Mouse (Mus musculus) stomach, embryonic 15.5 days (tissue): ENCODE results near the gene Olfr130. TPM values are rescaled to one million over a fixed set of nuclear protein-coding genes. Genes with fewer than 3 reads are reported as not detected.

Experiments used
- ATAC-seq: fragments of 200-750 bp; cut with Nextera tagmentation; 2 replicates; pipeline ENCODE4 v1.8.0; 2017; ENCODE audit warnings: low read depth, moderate number of reproducible peaks, moderate TSS enrichment; ENCODE audit not compliant: insufficient read depth, low FRiP score
- H3K27ac ChIP-seq: fragments of 300-500 bp; sonication (generic); 2 replicates; pipeline ENCODE4 v1.5.1; 2015; ENCODE audit warnings: mild to moderate bottlenecking, inconsistent platforms
- H3K27me3 ChIP-seq: fragments of 300-500 bp; sonication (generic); replicated peaks from 2 replicates; pipeline ENCODE4 v1.6.1; 2015; ENCODE audit warnings: inconsistent platforms
- H3K36me3 ChIP-seq: fragments of 300-500 bp; sonication (generic); 2 replicates; pipeline ENCODE4 v1.6.1; 2015; ENCODE audit warnings: inconsistent platforms
- H3K4me1 ChIP-seq: fragments of 300-500 bp; sonication (generic); 2 replicates; pipeline ENCODE4 v1.6.1; 2015; ENCODE audit warnings: inconsistent platforms
- H3K4me2 ChIP-seq: fragments of 300-500 bp; sonication (generic); 2 replicates; pipeline ENCODE4 v1.6.1; 2015; ENCODE audit warnings: mild to moderate bottlenecking, inconsistent platforms
- H3K4me3 ChIP-seq: fragments of 300-500 bp; sonication (generic); replicated peaks from 2 replicates; pipeline ENCODE4 v1.5.1; 2015; ENCODE audit warnings: inconsistent platforms
- H3K9ac ChIP-seq: fragments of 300-500 bp; sonication (generic); 2 replicates; pipeline ENCODE4 v1.6.1; 2015; ENCODE audit warnings: inconsistent platforms
- H3K9me3 ChIP-seq: fragments of 300-500 bp; sonication (generic); 2 replicates; pipeline ENCODE4 v1.6.1; 2016; ENCODE audit warnings: inconsistent platforms
- WGBS: fragments of 180-500 bp; shearing (Covaris S2); methylation state at CpG from one replicate; pipeline ENCODE4 v1.1.7; 2015; 5-methylcytosine and 5-hydroxymethylcytosine counted together
- polyA plus RNA-seq: library from polyadenylated mRNA; unstranded; fragments of >200 nt; fragmentation: Nextera tagmentation; extraction: Ambion mirVana; gene quantifications from 2 replicates; pipeline ENCODE4 v1.2.1, GENCODE M21; 2015

Gene Olfr130
- polyA plus RNA-seq: not detected in 2 replicates

GRCm38 (mm10) chr17:38063621-38064020 is at the start of gene Olfr130:
Gene Olfr130, plus strand, starts transcription at chr17:38063921.
- H3K4me2 ChIP-seq: no peak within 1 kb of the TSS
- no peak for ATAC-seq
- no peaks in the 10 kb centered on the region for H3K36me3 ChIP-seq
- 91% methylated on average over 1 of the region's 1 CpGs for WGBS
- H3K4me1 ChIP-seq: no peaks in the 10 kb centered on the region
- H3K4me3 ChIP-seq: no peak within 1 kb of the TSS
- H3K9me3 ChIP-seq: no peaks in the 10 kb centered on the region
- no peaks in the 10 kb centered on the region for H3K27me3 ChIP-seq
- H3K9ac ChIP-seq: no peak within 1 kb of the TSS
- no peak within 1 kb of the TSS for H3K27ac ChIP-seq

- no peak for ATAC-seq
- H3K4me1 ChIP-seq: no peaks in the 10 kb centered on the region
- H3K27ac ChIP-seq: no peak overlapping the region
- no peaks in the 10 kb centered on the region for H3K27me3 ChIP-seq
- 78% methylated on average over 2 of the region's 2 CpGs for whole genome bisulfite sequencing
- H3K4me2 ChIP-seq: no peak overlapping the region
- H3K9ac ChIP-seq: no peak overlapping the region
- no peaks in the 10 kb centered on the region for H3K9me3 ChIP-seq
- no peaks in the 10 kb centered on the region for H3K36me3 ChIP-seq
- no peak overlapping the region for H3K4me3 ChIP-seq
Observed at GRCm38 (mm10) chr17:38016341-38016740, 47.4 kb upstream of the Olfr130 start.

GRCm38 (mm10) chr17:38026297-38026696 is 37.4 kb upstream of the Olfr130 start:
- WGBS: 26% methylated on average over 5 of the region's 5 CpGs
- no peaks in the 10 kb centered on the region for H3K27me3 ChIP-seq
- H3K4me2 ChIP-seq: no peak overlapping the region
- no peak for ATAC-seq
- H3K4me1 ChIP-seq: no peaks in the 10 kb centered on the region
- no peak overlapping the region for H3K27ac ChIP-seq
- no peak overlapping the region for H3K9ac ChIP-seq
- H3K36me3 ChIP-seq: no peaks in the 10 kb centered on the region
- no peak overlapping the region for H3K4me3 ChIP-seq
- no peaks in the 10 kb centered on the region for H3K9me3 ChIP-seq

- H3K9ac ChIP-seq: no peak within 1 kb of the TSS
- H3K36me3 ChIP-seq: no peaks in the 10 kb centered on the region
- H3K4me2 ChIP-seq: no peak within 1 kb of the TSS
- 56% methylated on average over 1 of the region's 1 CpGs for WGBS
- H3K9me3 ChIP-seq: no peaks in the 10 kb centered on the region
- H3K4me1 ChIP-seq: no peaks in the 10 kb centered on the region
- no peak within 1 kb of the TSS for H3K27ac ChIP-seq
- H3K27me3 ChIP-seq: no peaks in the 10 kb centered on the region
- ATAC-seq: no peak
- no peak within 1 kb of the TSS for H3K4me3 ChIP-seq
Observed at GRCm38 (mm10) chr17:38059979-38060378, 3.7 kb upstream of the Olfr130 start, which contains the start of gene Olfr129. Gene Olfr129, minus strand, starts transcription at chr17:38060079.

GRCm38 (mm10) chr17:38082364-38082763 is 18.6 kb downstream of the Olfr130 start:
- WGBS: 82% methylated on average over 4 of the region's 4 CpGs
- ATAC-seq: no peak

GRCm38 (mm10) chr17:38088593-38088992 is 24.9 kb downstream of the Olfr130 start, which contains the start of gene Olfr131:
Gene Olfr131, minus strand, starts transcription at chr17:38088693.
- no peak within 1 kb of the TSS for H3K4me3 ChIP-seq
- no peaks in the 10 kb centered on the region for H3K9me3 ChIP-seq
- no peak within 1 kb of the TSS for H3K27ac ChIP-seq
- ATAC-seq: no peak
- H3K9ac ChIP-seq: no peak within 1 kb of the TSS
- no peaks in the 10 kb centered on the region for H3K36me3 ChIP-seq
- H3K4me1 ChIP-seq: no peaks in the 10 kb centered on the region
- no peaks in the 10 kb centered on the region for H3K27me3 ChIP-seq
- H3K4me2 ChIP-seq: no peak within 1 kb of the TSS

More at GRCm38 (mm10) chr17:38082364-38082763, 18.6 kb downstream of the Olfr130 start:
- Histone ChIP-seq H3K9me3 (no peaks in the 10 kb centered on the region), H3K27me3 (no peaks in the 10 kb centered on the region), H3K4me1 (no peaks in the 10 kb centered on the region), H3K4me3 (no peak overlapping the region), H3K4me2 (no peak overlapping the region), H3K27ac (no peak overlapping the region), H3K9ac (no peak overlapping the region), H3K36me3 (no peaks in the 10 kb centered on the region)

Other genes with a start within 250 kb of the Olfr130 start
- not detected in 2 replicates for gene Olfr125, start 231.0 kb upstream of the Olfr130 start, polyA plus RNA-seq
- gene Olfr126, start 216.4 kb upstream of the Olfr130 start, polyA plus RNA-seq: not detected in 2 replicates
- gene Olfr127, start 163.5 kb upstream of the Olfr130 start, polyA plus RNA-seq: not detected in 2 replicates
- not detected in 2 replicates for gene Olfr128, start 143.4 kb upstream of the Olfr130 start, polyA plus RNA-seq
- gene Olfr761, start 110.8 kb upstream of the Olfr130 start, polyA plus RNA-seq: not detected in 2 replicates
- gene Olfr129, start 3.8 kb upstream of the Olfr130 start, polyA plus RNA-seq: not detected in 2 replicates
- gene Olfr131, start 24.8 kb downstream of the Olfr130 start, polyA plus RNA-seq: not detected in 2 replicates
- gene Olfr132, start 70.6 kb downstream of the Olfr130 start, polyA plus RNA-seq: not detected in 2 replicates
- gene Olfr133, start 81.4 kb downstream of the Olfr130 start, polyA plus RNA-seq: not detected in 2 replicates
- gene Olfr134, start 107.5 kb downstream of the Olfr130 start, polyA plus RNA-seq: not detected in 2 replicates
- not detected in 2 replicates for gene Olfr135, start 140.4 kb downstream of the Olfr130 start, polyA plus RNA-seq
- gene Olfr138, start 197.1 kb downstream of the Olfr130 start, polyA plus RNA-seq: not detected in 2 replicates
- gene Olfr137, start 243.6 kb downstream of the Olfr130 start, polyA plus RNA-seq: not detected in 2 replicates